Comparison of ENCODE assay signal across 24 mouse cellular contexts in genomic region chr19:7029531-7029930, GRCm38 (mm10). TPM values are rescaled to one million over a fixed set of nuclear protein-coding genes. Genes with fewer than 3 reads are reported as not detected.
DNase-seq lines count a peak whose midpoint lies in the region; ATAC-seq lines count a peak whose summit lies in the region.
"Had no signal": no experiment of that assay in that cellular context is flagged by ENCODE, and none has a peak within 500 bp of the region (broad histone marks: within the 10 kb centered on the region; RNA-seq: fewer than 3 reads in every experiment).

No protein-coding gene starts in this region.

- no peaks in the 10 kb centered on the region for H3K9me3 ChIP-seq in intestine, embryonic 16.5 days (ENCODE audit: control insufficient read depth, low read length)
- H3K9me3 ChIP-seq: hindbrain, embryonic 10.5 days; limb, embryonic 13.5 days; liver, embryonic 12.5 days; midbrain, embryonic 10.5 days; stomach, embryonic 15.5 days had no signal

- peaks cover 26% of the 10 kb centered on the region for H3K36me3 ChIP-seq in intestine, embryonic 16.5 days (ENCODE audit: control insufficient read depth, insufficient read depth, low read length)

- H3K4me2 ChIP-seq in intestine, embryonic 16.5 days (ENCODE audit: low read depth, low read length): no peak overlapping the region
- H3K4me2 ChIP-seq: limb, embryonic 13.5 days; liver, embryonic 12.5 days; stomach, embryonic 15.5 days had no signal

- H3K4me1 ChIP-seq in intestine, embryonic 16.5 days (ENCODE audit: control insufficient read depth, insufficient read depth, low read length): no peaks in the 10 kb centered on the region
- H3K4me1 ChIP-seq: hindbrain, embryonic 10.5 days; limb, embryonic 13.5 days; liver, embryonic 12.5 days; midbrain, embryonic 10.5 days; stomach, embryonic 15.5 days had no signal

- no peak overlapping the region for H3K9ac ChIP-seq in intestine, embryonic 16.5 days (ENCODE audit: low read depth, low read length)
- H3K9ac ChIP-seq: limb, embryonic 13.5 days; liver, embryonic 12.5 days; stomach, embryonic 15.5 days had no signal

- peak; percentile 70 to 80 for DNase-seq in left cerebral cortex, adult 9 months (ENCODE audit: low spot score in 2 of 2)
- DNase-seq in left cerebral cortex, postnatal 4 days: no peak
- peak; percentile 23 to 46 for DNase-seq in frontal cortex, postnatal 25 days (ENCODE audit: low spot score in 2 of 2)
- peak; percentile 68 to 70 for DNase-seq in right cerebral cortex, adult 2 months (ENCODE audit: low spot score in 2 of 2)
- DNase-seq in cerebellum, adult 9-10 months: no peak
- DNase-seq: adrenal gland, adult 2 months; cerebellum, adult 8-10 months; kidney, postnatal 4 days; lung, adult 18-20 months; lung, postnatal 10 days; thymus, adult 18-20 months; thymus, postnatal 36 days had no signal

- intact Hi-C loops in left cerebral cortex, postnatal 4 days (cut with DNase I): no loop called here

- no peak for ATAC-seq in cerebellum, adult (ENCODE audit: insufficient number of reproducible peaks, low FRiP score, low TSS enrichment)
- ATAC-seq in intestine, embryonic 16.5 days: no peak
- ATAC-seq: forebrain, embryonic 14.5 days; hindbrain, embryonic 16.5 days; intestine, postnatal 0 days; liver, embryonic 12.5 days; midbrain, embryonic 16.5 days had no signal

- H3K4me3 ChIP-seq in intestine, embryonic 16.5 days (ENCODE audit: low read length): no peak overlapping the region
- H3K4me3 ChIP-seq: hindbrain, embryonic 10.5 days; limb, embryonic 13.5 days; liver, embryonic 12.5 days; midbrain, embryonic 10.5 days; myocyte; stomach, embryonic 15.5 days had no signal

- 92% methylated on average over 5 of the region's 5 CpGs for WGBS in intestine, embryonic 16.5 days

- no peak overlapping the region for H3K27ac ChIP-seq in intestine, embryonic 16.5 days (ENCODE audit: low read length)
- H3K27ac ChIP-seq: hindbrain, embryonic 10.5 days; limb, embryonic 13.5 days; liver, embryonic 12.5 days; midbrain, embryonic 10.5 days; stomach, embryonic 15.5 days had no signal

- no peaks in the 10 kb centered on the region for H3K27me3 ChIP-seq in intestine, embryonic 16.5 days (replicated peaks; ENCODE audit: control insufficient read depth, insufficient read depth, low read length)
- H3K27me3 ChIP-seq: limb, embryonic 13.5 days; liver, embryonic 12.5 days; stomach, embryonic 15.5 days had no signal

RNA-seq across cellular contexts. Expression of gene Stip1, which starts 10.2 kb away (rescaled TPM):
- 100 to 1,000 TPM; 127 to 130 TPM for total RNA-seq in left cerebral cortex, postnatal 4 days (2021)
- 194 and 208 TPM in 2 replicates for polyA plus RNA-seq in intestine, embryonic 16.5 days (2015; fragmentation: Nextera tagmentation; extraction: Ambion mirVana)

RNA-seq across cellular contexts. Expression of gene Fermt3, which starts 10.3 kb away (rescaled TPM):
- total RNA-seq in left cerebral cortex, postnatal 4 days (2021): 1 to 10 TPM; 3.2 to 3.4 TPM
- polyA plus RNA-seq in intestine, embryonic 16.5 days (2015; fragmentation: Nextera tagmentation; extraction: Ambion mirVana): 13.0 and 14.4 TPM in 2 replicates

RNA-seq across cellular contexts. Expression of gene Macrod1, which starts 27.1 kb away (rescaled TPM):
- total RNA-seq in left cerebral cortex, postnatal 4 days (2021): 1 to 10 TPM; 5.5 to 6.3 TPM
- 11.6 and 13.1 TPM in 2 replicates for polyA plus RNA-seq in intestine, embryonic 16.5 days (2015; fragmentation: Nextera tagmentation; extraction: Ambion mirVana)

RNA-seq across cellular contexts. Expression of gene Trpt1, which starts 33.6 kb away (rescaled TPM):
- total RNA-seq in left cerebral cortex, postnatal 4 days (2021): 10 to 100 TPM; 17.6 to 21.4 TPM
- 8.9 and 9.5 TPM in 2 replicates for polyA plus RNA-seq in intestine, embryonic 16.5 days (2015; fragmentation: Nextera tagmentation; extraction: Ambion mirVana)

RNA-seq across cellular contexts. Expression of gene Nudt22, which starts 33.6 kb away (rescaled TPM):
- 10 to 100 TPM in 1 of 2 experiments, 1 to 10 TPM in 1; 8.9 to 11.5 TPM for total RNA-seq in left cerebral cortex, postnatal 4 days (2021)
- 33.0 and 40.2 TPM in 2 replicates for polyA plus RNA-seq in intestine, embryonic 16.5 days (2015; fragmentation: Nextera tagmentation; extraction: Ambion mirVana)

Comparison
In these comparisons a context has a peak if more than half of its experiments do, and no peak if none do; other contexts are left out.
1. DNase-seq: peak in left cerebral cortex, adult 9 months (2 of 2), frontal cortex, postnatal 25 days (2 of 2) and right cerebral cortex, adult 2 months (2 of 2); none in left cerebral cortex, postnatal 4 days (single experiment) and cerebellum, adult 9-10 months (single experiment).